Mouse (Mus musculus) gastrocnemius, adult 2 months (tissue): ENCODE measurements at regions not wholly inside any gene's neighbourhood (a gene's known extent, or its start where the extent isn't known, plus 50 kb on each side); places are given as distances from the start of the nearest gene placed in this dataset.

Source experiments
- DNase-seq: peaks from one replicate; pipeline ENCODE4 v3.0.0; 2022
- H3K27ac ChIP-seq: fragments of 200-600 bp; 2 replicates; pipeline ENCODE4 v1.8.1; 2022; ENCODE audit warnings: mild to moderate bottlenecking
- H3K4me3 ChIP-seq: fragments of 200-600 bp; 2 replicates; pipeline ENCODE4 v1.8.1; 2022; ENCODE audit warnings: mild to moderate bottlenecking, moderate library complexity
- CTCF ChIP-seq: fragments of 200-600 bp; IDR thresholded peaks from 2 replicates; pipeline ENCODE4 v1.8.1; 2022; ENCODE audit warnings: antibody characterized with exemption, mild to moderate bottlenecking, moderate library complexity
- intact Hi-C: fragments of 180-260 bp; cut with DNase I; formaldehyde crosslinking; loops from one replicate; pipeline ENCODE4 v1.15.1; 2025

DNA sequence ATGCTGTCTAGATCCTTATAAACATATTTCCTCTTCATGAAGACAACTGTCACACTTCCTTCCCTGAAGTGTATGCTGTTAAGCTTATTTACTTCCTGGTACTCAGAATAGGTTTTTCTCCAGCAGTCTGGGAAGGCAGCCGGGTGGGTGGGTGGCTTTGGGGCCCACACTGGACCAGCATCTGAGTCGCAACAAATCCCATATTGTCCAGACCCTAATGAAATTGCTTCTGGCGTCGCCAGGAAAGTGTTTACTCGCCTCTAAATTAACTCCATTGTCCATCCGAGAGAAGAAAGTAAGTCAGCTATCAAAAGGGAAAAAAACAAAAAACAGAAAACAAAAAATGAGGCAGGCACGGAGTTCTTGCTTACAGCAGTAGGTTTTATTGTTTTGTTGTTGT, 164.9 kb upstream of the Lef1 start:
- TF ChIP-seq CTCF: no peak
- peak overlapping the region; percentile 68; the same call in 1 of the 2 replicates for H3K27ac ChIP-seq
- DNase-seq: no peak
- intact Hi-C loops: no loop called here
- peak overlapping the region; percentile 73 for H3K4me3 ChIP-seq

DNA sequence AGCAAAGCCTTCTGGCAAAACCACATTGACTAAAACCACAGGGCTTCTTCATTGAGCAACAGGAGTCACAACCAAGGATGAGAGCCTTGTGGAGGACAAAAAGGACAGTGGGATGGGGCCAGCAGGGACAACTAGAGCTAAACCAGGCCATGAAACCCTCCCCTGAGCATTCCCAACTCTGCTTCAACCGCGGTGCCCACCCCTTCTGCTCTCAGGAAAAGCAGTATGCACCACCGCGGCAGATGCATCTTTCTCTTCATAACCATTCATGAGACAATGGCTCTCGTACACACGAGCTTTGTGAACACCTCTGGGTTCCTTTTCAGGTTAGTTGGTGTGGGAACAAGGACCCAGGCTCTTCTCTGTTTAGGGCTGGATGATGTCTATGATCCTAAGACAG, 166.0 kb upstream of the Lef1 start:
- DNase-seq: no peak
- no peak overlapping the region; the same call in 1 of the 2 replicates for H3K27ac ChIP-seq
- H3K4me3 ChIP-seq: no peak overlapping the region
- no peak for TF ChIP-seq CTCF
- intact Hi-C loops: no loop called here

DNA sequence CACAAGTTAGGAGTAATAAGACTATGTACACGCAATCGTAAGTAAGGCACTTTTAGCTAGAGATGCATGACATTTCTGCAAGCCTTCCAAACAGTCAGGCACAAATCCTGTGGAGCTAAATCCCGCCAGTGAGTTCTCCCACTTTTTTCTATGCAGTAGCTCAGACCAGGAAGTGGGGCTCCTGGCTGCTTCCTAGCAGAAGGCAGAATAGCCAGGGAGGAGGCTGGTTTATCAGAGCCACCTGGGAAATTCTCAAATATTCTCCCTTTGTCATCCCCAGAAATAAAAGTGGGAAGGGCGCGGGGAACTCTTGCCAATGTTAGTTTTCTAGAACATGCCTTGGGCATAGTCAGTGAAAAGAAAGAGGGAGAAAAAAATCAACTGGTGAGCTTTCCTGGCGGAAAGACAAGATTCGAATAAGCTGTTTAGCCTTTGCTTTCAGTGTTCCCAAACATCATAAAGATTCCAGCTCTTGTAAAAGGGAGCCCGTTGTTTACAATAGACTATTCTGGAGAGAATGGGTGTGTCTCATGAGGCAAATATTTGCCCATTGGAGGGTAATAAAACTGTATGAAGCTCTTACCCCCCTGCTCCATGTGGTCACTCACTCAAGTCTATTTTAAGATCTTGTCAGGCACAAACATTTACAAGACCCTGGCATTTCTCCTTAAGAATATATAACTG, 167.2 kb upstream of the Lef1 start:
- DNase-seq: no peak
- H3K27ac ChIP-seq: no peak overlapping the region
- TF ChIP-seq CTCF: no peak
- no peak overlapping the region for H3K4me3 ChIP-seq
- intact Hi-C loops: no loop called here

DNA sequence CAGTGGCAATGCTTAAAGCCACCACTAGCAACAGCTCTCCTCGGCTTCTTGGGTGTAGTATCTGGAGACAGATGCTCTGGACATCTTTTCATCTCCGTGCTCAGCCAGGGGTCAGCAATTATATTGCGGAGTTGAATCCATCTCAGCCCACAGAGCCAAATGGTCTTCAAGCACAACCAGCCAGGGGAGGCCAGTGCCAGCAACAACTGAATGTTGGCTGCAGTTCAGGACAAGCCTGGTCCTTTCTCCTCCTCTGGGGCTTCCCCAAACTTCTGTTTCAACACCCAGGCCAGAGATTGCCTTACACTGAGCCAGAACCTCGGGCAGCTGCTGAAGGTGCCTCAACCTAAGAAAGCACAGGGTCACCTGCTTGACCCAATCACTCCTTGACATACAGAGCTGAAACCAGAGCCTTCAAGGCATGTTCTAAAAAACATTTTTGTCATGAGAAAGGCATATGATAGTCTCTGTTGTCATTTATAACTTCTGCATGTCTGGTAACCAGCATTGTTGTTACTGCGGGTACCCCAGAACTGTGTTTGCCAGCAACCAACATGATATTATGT, 169.9 kb upstream of the Lef1 start:
- Histone ChIP-seq H3K27ac (no peak overlapping the region), H3K4me3 (no peak overlapping the region)
- no peak for TF ChIP-seq CTCF
- intact Hi-C loops: no loop called here
- peak; percentile 45 for DNase-seq

DNA sequence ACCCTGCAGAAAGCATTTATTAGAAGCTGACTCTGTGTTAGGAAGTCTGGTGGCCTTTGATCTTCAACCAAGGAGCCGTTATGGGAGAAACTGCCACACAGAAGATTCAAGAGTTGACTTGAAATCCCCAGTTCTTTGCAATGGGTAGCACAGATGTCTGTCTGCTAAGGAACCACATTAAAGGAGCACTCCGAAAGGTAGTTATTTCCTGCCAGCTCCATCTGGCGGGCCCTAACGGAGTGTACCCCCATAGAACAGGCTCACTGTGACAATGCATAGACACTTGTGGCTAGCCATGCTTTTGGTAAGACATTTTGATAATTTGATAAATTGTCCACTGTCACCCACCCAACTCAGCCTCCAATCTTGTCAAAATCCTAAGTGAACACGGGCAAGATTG, 173.3 kb upstream of the Lef1 start:
- Histone ChIP-seq H3K27ac (no peak overlapping the region), H3K4me3 (no peak overlapping the region)
- intact Hi-C loops: no loop called here
- no peak for TF ChIP-seq CTCF
- no peak for DNase-seq

DNA sequence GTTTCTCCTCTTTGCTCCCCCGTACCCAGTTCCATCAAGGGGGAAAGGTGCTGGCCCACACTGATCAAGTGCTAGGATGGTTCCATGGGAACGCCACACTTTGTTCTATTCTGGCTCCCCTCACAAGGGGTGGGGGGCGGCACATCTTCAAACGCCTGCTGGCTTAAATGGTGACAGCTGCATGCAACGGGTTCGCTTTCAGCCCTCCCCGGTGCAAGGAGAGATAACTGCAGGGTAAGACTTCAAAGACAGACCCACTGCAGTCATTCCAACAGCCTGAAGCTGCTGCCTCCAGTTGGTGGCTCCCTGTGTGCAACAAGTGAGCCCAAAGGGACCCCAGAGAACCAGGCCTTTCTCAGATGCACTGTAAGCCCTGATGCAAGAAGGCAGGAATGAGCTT, 173.9 kb upstream of the Lef1 start:
- no peak for DNase-seq
- Histone ChIP-seq H3K4me3 (no peak overlapping the region), H3K27ac (no peak overlapping the region)
- no peak for TF ChIP-seq CTCF
- intact Hi-C loops: no loop called here

DNA sequence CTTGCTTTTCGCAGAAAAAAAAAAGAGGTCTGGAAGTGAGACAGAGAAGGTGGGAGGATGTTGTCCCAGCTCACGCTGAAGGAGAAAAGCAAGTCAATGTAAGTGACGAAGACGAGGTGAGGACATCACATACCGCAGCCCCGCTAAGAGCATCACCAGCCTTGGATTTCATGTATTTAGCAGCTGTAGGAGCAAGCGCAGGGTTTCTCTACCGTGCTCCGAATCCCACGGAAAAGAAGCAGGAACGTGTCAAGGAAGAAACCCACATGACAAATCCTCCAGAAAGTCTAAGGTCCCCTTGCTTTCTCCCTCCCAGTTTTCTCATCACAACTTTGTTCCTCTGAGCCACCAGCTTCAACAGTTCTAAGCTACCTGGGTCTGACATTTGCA, 174.3 kb upstream of the Lef1 start:
- intact Hi-C loops: no loop called here
- no peak for DNase-seq
- TF ChIP-seq CTCF: no peak
- Histone ChIP-seq H3K27ac (no peak overlapping the region), H3K4me3 (no peak overlapping the region)

DNA sequence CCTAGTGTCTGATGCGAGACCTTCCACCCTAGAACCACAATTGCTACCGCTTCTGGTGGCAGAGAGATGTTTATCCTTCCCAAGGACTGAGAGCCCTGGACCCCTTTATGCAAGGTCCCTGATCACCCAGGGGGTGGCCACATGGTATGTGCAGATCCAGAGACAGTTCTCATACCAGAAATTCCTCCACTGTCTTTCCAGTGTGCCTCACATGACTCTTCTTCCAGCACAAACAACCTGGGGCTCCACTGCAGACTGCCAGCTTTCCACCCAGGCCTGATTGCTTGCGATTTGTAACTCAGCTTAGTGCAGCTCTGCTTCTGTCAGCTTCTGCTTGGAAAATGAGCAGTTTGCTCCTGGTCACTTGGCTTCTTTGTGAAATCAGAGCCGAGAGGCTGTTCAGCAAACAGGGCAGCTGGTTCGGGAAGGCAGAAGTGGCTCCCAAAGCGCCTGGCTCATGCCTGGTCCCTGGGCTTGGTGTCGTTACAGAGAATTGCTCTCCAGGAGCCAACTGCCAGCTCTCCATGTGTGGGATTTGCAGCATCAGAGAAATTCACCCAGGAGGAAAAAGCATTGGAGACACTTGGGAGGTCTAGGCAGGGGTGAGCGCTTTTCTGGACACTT, 174.9 kb upstream of the Lef1 start:
- intact Hi-C loops: no loop called here
- no peak for TF ChIP-seq CTCF
- no peak overlapping the region for H3K27ac ChIP-seq
- no peak overlapping the region for H3K4me3 ChIP-seq
- peak; percentile 19 for DNase-seq

DNA sequence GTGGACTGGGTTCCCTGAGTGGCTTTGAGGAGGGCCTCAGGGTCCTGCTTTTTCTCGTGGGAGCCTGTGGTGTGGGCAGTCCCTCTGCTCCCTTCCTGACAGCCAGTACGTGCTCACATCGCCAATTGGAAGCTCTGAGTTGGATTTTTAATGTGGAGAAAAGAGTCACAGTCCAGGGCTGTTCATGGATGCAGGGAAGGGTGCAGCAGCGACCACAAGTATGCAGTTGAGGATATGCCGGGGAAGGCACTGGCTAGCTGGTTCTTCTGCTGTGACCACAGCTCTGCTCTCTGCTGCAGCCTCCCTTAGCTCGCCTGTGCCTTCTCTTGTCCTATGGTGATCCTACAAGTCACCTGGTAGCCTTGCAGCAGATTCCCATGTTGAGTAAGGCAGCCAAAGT, 177.5 kb upstream of the Lef1 start:
- TF ChIP-seq CTCF: no peak
- DNase-seq: no peak
- intact Hi-C loops: no loop called here
- Histone ChIP-seq H3K27ac (no peak overlapping the region), H3K4me3 (no peak overlapping the region)

DNA sequence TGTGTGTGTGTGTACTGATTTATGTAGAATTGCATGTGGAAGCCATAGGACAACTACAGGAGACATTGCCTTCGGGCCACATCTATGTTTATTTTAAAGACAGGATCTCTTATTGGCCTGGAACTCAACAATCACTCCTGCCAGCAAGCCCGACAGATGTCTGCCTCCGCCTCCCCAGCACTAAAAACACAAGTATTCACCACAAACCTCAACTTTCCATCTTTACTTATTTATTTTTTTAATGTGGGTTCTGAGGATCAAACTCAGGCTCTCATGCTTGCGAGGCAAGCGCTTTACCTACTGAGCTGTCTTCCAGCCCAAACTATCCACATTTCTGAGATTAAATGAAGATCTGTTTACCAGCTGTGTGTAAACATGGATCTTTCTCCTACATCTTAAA, 178.0 kb upstream of the Lef1 start:
- intact Hi-C loops: no loop called here
- no peak for TF ChIP-seq CTCF
- Histone ChIP-seq H3K27ac (no peak overlapping the region), H3K4me3 (no peak overlapping the region)
- no peak for DNase-seq

DNA sequence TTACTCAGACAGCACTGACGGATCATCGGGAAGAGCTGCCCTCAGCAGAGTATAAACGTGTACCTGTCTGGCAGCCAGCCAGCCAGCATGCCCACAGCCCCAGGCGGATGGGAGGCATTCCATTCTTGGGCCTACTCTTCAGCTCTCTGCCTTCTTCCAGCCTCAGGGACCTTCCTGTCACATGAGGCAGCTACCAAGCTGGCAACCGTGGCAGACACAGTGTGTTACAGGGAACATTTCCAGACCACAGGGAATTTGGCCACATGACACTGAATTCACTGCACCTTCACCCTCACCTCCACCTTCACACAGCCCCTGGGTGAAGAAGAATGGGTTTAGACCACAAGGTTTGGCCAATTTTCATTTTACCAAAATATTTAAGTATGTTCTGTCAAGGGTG, 185.3 kb upstream of the Lef1 start:
- DNase-seq: no peak
- intact Hi-C loops: no loop called here
- H3K27ac ChIP-seq: no peak overlapping the region
- H3K4me3 ChIP-seq: no peak overlapping the region
- no peak for TF ChIP-seq CTCF

DNA sequence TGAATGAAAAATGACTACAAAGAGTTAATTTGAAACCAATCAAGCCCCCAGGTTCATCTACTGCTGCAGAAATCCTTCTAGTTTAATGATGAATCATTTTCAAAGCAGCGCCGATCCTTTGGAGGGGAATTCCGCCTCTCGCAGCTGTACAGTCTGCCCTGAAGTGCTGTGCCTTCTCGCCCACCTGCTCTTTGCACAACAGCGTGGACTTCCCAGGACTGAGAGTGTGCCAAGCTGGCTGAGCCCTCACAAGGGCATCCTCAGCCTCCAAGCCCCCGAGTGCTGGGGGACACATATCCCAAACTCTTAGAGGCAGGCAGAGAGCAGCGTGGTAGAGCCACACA, 186.7 kb upstream of the Lef1 start:
- H3K4me3 ChIP-seq: no peak overlapping the region
- intact Hi-C loops: no loop called here
- no peak for TF ChIP-seq CTCF

DNA sequence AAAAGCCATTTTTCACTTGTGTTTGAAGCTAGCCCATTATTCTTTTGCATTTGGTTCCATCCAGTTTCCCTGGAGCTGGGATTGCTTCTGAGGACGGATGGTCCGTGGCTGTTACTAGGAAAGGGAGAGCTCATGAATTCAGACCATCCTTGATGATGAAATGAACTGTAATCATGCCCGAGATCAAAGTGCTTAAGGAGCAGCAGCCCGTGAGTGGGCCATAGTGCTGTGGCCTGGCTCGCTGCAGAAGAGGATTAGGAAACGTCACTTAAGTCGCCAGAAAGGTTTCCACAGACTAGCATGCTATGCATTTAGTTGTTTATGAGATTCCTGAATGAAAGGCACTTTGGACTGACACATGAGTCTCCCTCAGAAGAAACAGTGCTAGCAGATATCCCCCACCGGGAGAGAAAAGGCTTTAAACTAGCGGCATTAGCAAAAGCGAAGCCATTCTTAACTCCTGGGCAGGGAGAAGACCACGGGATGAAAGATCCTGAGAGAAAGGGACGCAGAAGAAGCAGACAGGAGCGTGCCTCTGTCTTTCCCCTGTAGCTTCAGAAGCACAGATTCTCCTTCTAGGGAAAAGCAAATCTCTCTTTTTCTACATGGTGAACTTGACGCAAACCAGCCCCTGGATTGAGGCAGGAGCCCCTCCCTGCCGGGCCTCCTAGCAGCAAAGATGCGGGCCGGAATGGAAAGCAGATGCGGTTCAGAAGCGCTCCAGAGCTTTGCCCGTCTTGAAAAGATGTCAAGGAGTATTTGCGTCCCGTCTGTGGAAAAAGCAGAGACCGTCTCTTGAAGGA, 187.3 kb upstream of the Lef1 start:
- Histone ChIP-seq H3K4me3 (no peak overlapping the region), H3K27ac (no peak overlapping the region)
- TF ChIP-seq CTCF: no peak
- intact Hi-C loops: no loop called here
- DNase-seq: no peak

More for the DNA sequence above, 186.7 kb upstream of the Lef1 start:
- no peak for DNase-seq
- H3K27ac ChIP-seq: no peak overlapping the region
